Mouse (Mus musculus): ENCODE measurements at regions not wholly inside any gene's neighbourhood (a gene's known extent, or its start where the extent isn't known, plus 50 kb on each side); places are given as distances from the start of the nearest gene placed in this dataset.

- TF ChIP-seq SMC3 (IDR thresholded peaks at IDR 0.05; ENCODE audit: low read depth, low read length) (no peak), ELF1 (IDR thresholded peaks at IDR 0.05; ENCODE audit: low read depth, low read length) (no peak), E2F4 (IDR thresholded peaks at IDR 0.05; ENCODE audit: borderline replicate concordance, low read depth, low read length) (no peak), CTCF (IDR thresholded peaks at IDR 0.05 in 2 of 3, conservative IDR thresholded peaks at IDR 0.05 in 1 of 3; ENCODE audit: control insufficient read depth in 1 of 3, insufficient read depth in 1 of 3, low read depth in 2 of 3, low read length in 3 of 3, poor library complexity in 1 of 3, severe bottlenecking in 1 of 3) (no peak), BHLHE40 (IDR thresholded peaks at IDR 0.05; ENCODE audit: borderline replicate concordance, low read depth, low read length) (no peak), MXI1 (IDR thresholded peaks at IDR 0.05; ENCODE audit: low read depth, low read length) (no peak), NELFE (IDR thresholded peaks at IDR 0.05; ENCODE audit: low read depth, low read length) (no peak), MAX (IDR thresholded peaks at IDR 0.05; ENCODE audit: low read length) (no peak), TBP (IDR thresholded peaks at IDR 0.05; ENCODE audit: low read depth, low read length) (no peak), RCOR1 (IDR thresholded peaks at IDR 0.05; ENCODE audit: low read depth, low read length) (no peak), EP300 (IDR thresholded peaks at IDR 0.05; ENCODE audit: low read depth in 1 of 2, low read length in 2 of 2) (no peak), POLR2A (IDR thresholded peaks at IDR 0.05; ENCODE audit: control insufficient read depth in 1 of 2, insufficient read depth in 1 of 2, low read depth in 1 of 2, low read length in 2 of 2, poor library complexity in 1 of 2) (no peak), TCF12 (IDR thresholded peaks at IDR 0.05; ENCODE audit: low read depth, low read length) (no peak)
These were observed 90.2 kb upstream of the Sertad2 start for GRCm38 (mm10) chr11:20452901-20453300.

Measured in MEL (cell line).